Mouse (Mus musculus) CH12.LX (cell line): Measurements from ENCODE around the gene Afg3l1. TPM values are rescaled to one million over a fixed set of nuclear protein-coding genes. Genes with fewer than 3 reads are reported as not detected.

Source experiments
- DNase-seq: peaks from one replicate; pipeline ENCODE4 v3.0.0-alpha.2; 2013; ENCODE audit errors: extremely low read depth
- H3K27ac ChIP-seq: 2 replicates; pipeline ENCODE4 v1.5.1; 2012; ENCODE audit warnings: low read depth, mild to moderate bottlenecking, control low read depth, moderate library complexity; ENCODE audit not compliant: insufficient read depth
- H3K27me3 ChIP-seq: replicated peaks from 2 replicates; pipeline ENCODE3; 2012; ENCODE audit warnings: inconsistent platforms
- H3K36me3 ChIP-seq, 2 experiments: replicated peaks in 1 of 2; 2 replicates each; pipeline versions ENCODE3 to v1.6.1; 2012; ENCODE audit warnings: inconsistent platforms in 1 of 2, low read length in 1 of 2, mild to moderate bottlenecking in 1 of 2, mixed read lengths in 1 of 2, moderate library complexity in 1 of 2; ENCODE audit not compliant: control insufficient read depth in 1 of 2, insufficient read depth in 1 of 2
- H3K4me1 ChIP-seq, 2 experiments: 2 replicates each; pipeline ENCODE4 v1.6.1; 2012; ENCODE audit warnings: inconsistent platforms in 1 of 2, moderate library complexity in 1 of 2; ENCODE audit not compliant: insufficient read depth in 2 of 2, control insufficient read depth in 1 of 2
- H3K4me2 ChIP-seq: 2 replicates; pipeline ENCODE4 v1.6.1; 2012; ENCODE audit warnings: low read depth, mild to moderate bottlenecking, control low read depth; ENCODE audit not compliant: poor library complexity, insufficient read depth, severe bottlenecking
- H3K4me3 ChIP-seq, 3 experiments: fragments of 150-350 bp in 1 of 3; sonication (generic) in 1 of 3; replicated peaks in 1 of 3; 2 replicates each; pipeline versions ENCODE3 to v1.5.1; 2011 to 2012; ENCODE audit warnings: low read depth in 2 of 3, low read length in 2 of 3, mild to moderate bottlenecking in 2 of 3, moderate library complexity in 2 of 3, control low read depth in 1 of 3, improper control_type of control experiment in 1 of 3, inconsistent platforms in 1 of 3, mixed read lengths in 1 of 3; ENCODE audit not compliant: poor library complexity in 1 of 3
- H3K79me2 ChIP-seq: replicated peaks from 2 replicates; pipeline ENCODE4 v1.6.1; 2012; ENCODE audit warnings: mild to moderate bottlenecking, moderate library complexity; ENCODE audit not compliant: control insufficient read depth, poor library complexity, insufficient read depth, severe bottlenecking; ENCODE audit errors: extremely low read depth
- H3K9ac ChIP-seq: 2 replicates; pipeline ENCODE4 v1.6.1; 2012; ENCODE audit warnings: low read depth, mild to moderate bottlenecking, control low read depth, moderate library complexity; ENCODE audit not compliant: insufficient read depth
- H3K9me3 ChIP-seq: replicated peaks from 2 replicates; pipeline ENCODE3; 2012; ENCODE audit warnings: low read length, inconsistent platforms, mixed read lengths
- BHLHE40 ChIP-seq: IDR thresholded peaks from 2 replicates; pipeline ENCODE4 v1.6.1; 2011; ENCODE audit warnings: mild to moderate bottlenecking, low read depth, low read length, improper control_type of control experiment
- CHD1 ChIP-seq: IDR thresholded peaks from 2 replicates; pipeline ENCODE4 v1.6.1; 2012; ENCODE audit warnings: low read depth, low read length, improper control_type of control experiment, inconsistent platforms
- CHD2 ChIP-seq: IDR thresholded peaks from 2 replicates; pipeline ENCODE4 v1.6.1; 2011; ENCODE audit warnings: low read length, improper control_type of control experiment
- CTCF ChIP-seq, 2 experiments: IDR thresholded peaks in 1 of 2; conservative IDR thresholded peaks in 1 of 2; 2 replicates each; pipeline ENCODE4 v1.5.1; 2011 to 2012; ENCODE audit warnings: low read depth in 2 of 2, low read length in 2 of 2, improper control_type of control experiment in 1 of 2, inconsistent platforms in 1 of 2, mild to moderate bottlenecking in 1 of 2, moderate library complexity in 1 of 2
- E2F4 ChIP-seq: IDR thresholded peaks from 2 replicates; pipeline ENCODE4 v1.6.1; 2011; ENCODE audit warnings: low read depth, low read length, improper control_type of control experiment; ENCODE audit not compliant: insufficient replicate concordance
- ELF1 ChIP-seq: IDR thresholded peaks from 2 replicates; pipeline ENCODE4 v1.6.1; 2014; ENCODE audit warnings: low read depth, mild to moderate bottlenecking, inconsistent platforms, low read length, improper control_type of control experiment
- EP300 ChIP-seq: IDR thresholded peaks from 2 replicates; pipeline ENCODE4 v1.6.1; 2011; ENCODE audit warnings: low read length, improper control_type of control experiment
- GABPA ChIP-seq: IDR thresholded peaks from 2 replicates; pipeline ENCODE4 v1.6.1; 2012; ENCODE audit warnings: low read depth, low read length, improper control_type of control experiment, inconsistent platforms; ENCODE audit not compliant: insufficient replicate concordance
- IRF4 ChIP-seq: IDR thresholded peaks from 2 replicates; pipeline ENCODE4 v1.6.1; 2014; ENCODE audit warnings: low read depth, mild to moderate bottlenecking, inconsistent platforms, low read length, improper control_type of control experiment
- KAT2A ChIP-seq: IDR thresholded peaks from 2 replicates; pipeline ENCODE4 v1.6.1; 2012; ENCODE audit warnings: low read length, improper control_type of control experiment, inconsistent platforms; ENCODE audit not compliant: insufficient replicate concordance
- MAZ ChIP-seq: IDR thresholded peaks from 2 replicates; pipeline ENCODE4 v1.6.1; 2012; ENCODE audit warnings: low read depth, mild to moderate bottlenecking, inconsistent platforms, low read length, improper control_type of control experiment, moderate library complexity
- MXI1 ChIP-seq: IDR thresholded peaks from 2 replicates; pipeline ENCODE4 v1.6.1; 2011; ENCODE audit warnings: mild to moderate bottlenecking, low read depth, low read length, improper control_type of control experiment
- MYC ChIP-seq: IDR thresholded peaks from 2 replicates; pipeline ENCODE4 v1.6.1; 2011; ENCODE audit warnings: low read depth, mild to moderate bottlenecking, improper control_type of control experiment, low read length
- NELFE ChIP-seq: IDR thresholded peaks from 2 replicates; pipeline ENCODE4 v1.6.1; 2011; ENCODE audit warnings: low read depth, low read length, improper control_type of control experiment
- POLR2A ChIP-seq: IDR thresholded peaks from 2 replicates; pipeline ENCODE4 v1.6.1; 2011; ENCODE audit warnings: low read depth, mild to moderate bottlenecking, improper control_type of control experiment, low read length
- POLR2AphosphoS2 ChIP-seq: IDR thresholded peaks from 2 replicates; pipeline ENCODE4 v1.6.1; 2011; ENCODE audit warnings: low read depth, low read length, improper control_type of control experiment
- RAD21 ChIP-seq: IDR thresholded peaks from 2 replicates; pipeline ENCODE4 v1.6.1; 2011; ENCODE audit warnings: low read depth, mild to moderate bottlenecking, low read length, improper control_type of control experiment, moderate library complexity
- SIN3A ChIP-seq: IDR thresholded peaks from 2 replicates; pipeline ENCODE4 v1.6.1; 2012; ENCODE audit warnings: low read length, improper control_type of control experiment, inconsistent platforms
- SMC3 ChIP-seq: IDR thresholded peaks from 2 replicates; pipeline ENCODE4 v1.6.1; 2011; ENCODE audit warnings: low read depth, low read length, improper control_type of control experiment
- TBP ChIP-seq: conservative IDR thresholded peaks from 2 replicates; pipeline ENCODE4 v1.6.1; 2011; ENCODE audit warnings: low read depth, low read length, improper control_type of control experiment
- TCF12 ChIP-seq: IDR thresholded peaks from 2 replicates; pipeline ENCODE4 v1.6.1; 2014; ENCODE audit warnings: low read depth, mild to moderate bottlenecking, inconsistent platforms, low read length, improper control_type of control experiment
- UBTF ChIP-seq: IDR thresholded peaks from 2 replicates; pipeline ENCODE4 v1.6.1; 2012; ENCODE audit warnings: low read depth, mild to moderate bottlenecking, inconsistent platforms, low read length, improper control_type of control experiment, moderate library complexity
- USF1 ChIP-seq: IDR thresholded peaks from 2 replicates; pipeline ENCODE4 v1.6.1; 2014; ENCODE audit warnings: low read depth, mild to moderate bottlenecking, inconsistent platforms, low read length, improper control_type of control experiment
- ZC3H11A ChIP-seq: IDR thresholded peaks from 2 replicates; pipeline ENCODE4 v1.6.1; 2012; ENCODE audit warnings: low read depth, mild to moderate bottlenecking, inconsistent platforms, low read length, improper control_type of control experiment
- ZMIZ1 ChIP-seq: IDR thresholded peaks from 2 replicates; pipeline ENCODE4 v1.6.1; 2012; ENCODE audit warnings: low read depth, mild to moderate bottlenecking, inconsistent platforms, low read length, improper control_type of control experiment
- ZNF384 ChIP-seq: IDR thresholded peaks from 2 replicates; pipeline ENCODE4 v1.6.1; 2012; ENCODE audit warnings: low read depth, low read length, improper control_type of control experiment, inconsistent platforms
- dilution Hi-C: fragments of 300-500 bp; cut with MboI; formaldehyde crosslinking; loops from 2 replicates; pipeline ENCODE4 v1.14.3; 2020; ENCODE audit warnings: low sequenced_read_pairs; ENCODE audit not compliant: extremely low pct_unique_long_range_greater_than_20kb, extremely low pct_ligation_motif_present
- in situ Hi-C: fragments of 300-500 bp; cut with MboI; formaldehyde crosslinking; loops from 3 replicates; pipeline ENCODE4 v1.14.3; 2019; ENCODE audit warnings: low sequenced_read_pairs, low pct_ligation_motif_present, low pct_unique_long_range_greater_than_20kb, mixed read lengths
- polyA plus RNA-seq: library from polyadenylated mRNA; unstranded; fragments of >175 nt; gene quantifications from 2 replicates; pipeline ENCODE4 v1.2.1, GENCODE M21; 2012; ENCODE audit warnings: low read depth; ENCODE audit not compliant: insufficient read length
- total RNA-seq, 2 experiments: library from RNA; depleted of rRNA; stranded (reverse); fragments of 300-350 nt in 1 of 2; fragments of >200 nt in 1 of 2; gene quantifications; 2 replicates each; pipeline ENCODE4 v1.2.3; 2012 to 2014

The Afg3l1 gene
- total and polyA plus RNA-seq, 3 experiments = 20.3 to 47.6 (median 36.0) TPM

DNA sequence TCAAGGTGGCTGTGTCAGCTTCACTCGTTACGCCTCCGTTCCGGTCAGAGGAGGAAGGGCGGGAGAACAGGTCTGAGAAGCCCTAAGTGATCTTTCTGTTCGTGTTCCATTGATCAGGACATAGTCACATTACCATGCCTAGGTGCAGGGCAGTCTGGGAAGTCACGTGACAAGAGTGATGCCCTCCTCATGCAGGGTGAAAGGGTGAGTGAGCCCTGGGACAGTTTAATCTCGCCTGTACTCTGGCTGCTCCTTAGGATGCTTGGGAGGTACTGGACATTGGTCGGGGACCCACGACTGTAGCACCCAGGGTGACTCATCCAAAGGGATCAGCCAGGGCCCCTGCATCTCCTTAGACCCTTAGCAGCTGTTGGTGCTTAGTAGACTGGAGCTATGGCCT lies 31.7 kb upstream of the Afg3l1 start:
- TF ChIP-seq ELF1 (no peak), MXI1 (no peak), SIN3A (no peak), CHD1 (no peak), POLR2A (no peak), TCF12 (no peak), POLR2AphosphoS2 (no peak), EP300 (no peak), KAT2A (no peak), ZNF384 (no peak), ZC3H11A (no peak), CTCF (conservative IDR thresholded peaks at IDR 0.05 in 1 of 2, IDR thresholded peaks at IDR 0.05 in 1 of 2; ENCODE audit: low read depth in 2 of 2, low read length in 2 of 2) (no peak), IRF4 (no peak)
- H3K27me3 ChIP-seq = no peaks in the 10 kb centered on the region
- peaks cover 2% of the 10 kb centered on the region for H3K9me3 ChIP-seq
- no peak overlapping the region for H3K9ac ChIP-seq
- DNase-seq = no peak
- H3K36me3 ChIP-seq = peaks cover 0 to 33% of the 10 kb centered on the region in 2 experiments
- in situ Hi-C loops = no loop called here
- dilution Hi-C loops = no loop called here
- H3K4me3 ChIP-seq = no peak overlapping the region
- no peak overlapping the region for H3K4me2 ChIP-seq
- H3K79me2 ChIP-seq = no peaks in the 10 kb centered on the region
- peaks cover 13% of the 10 kb centered on the region in 2 experiments for H3K4me1 ChIP-seq
- H3K27ac ChIP-seq = no peak overlapping the region

DNA sequence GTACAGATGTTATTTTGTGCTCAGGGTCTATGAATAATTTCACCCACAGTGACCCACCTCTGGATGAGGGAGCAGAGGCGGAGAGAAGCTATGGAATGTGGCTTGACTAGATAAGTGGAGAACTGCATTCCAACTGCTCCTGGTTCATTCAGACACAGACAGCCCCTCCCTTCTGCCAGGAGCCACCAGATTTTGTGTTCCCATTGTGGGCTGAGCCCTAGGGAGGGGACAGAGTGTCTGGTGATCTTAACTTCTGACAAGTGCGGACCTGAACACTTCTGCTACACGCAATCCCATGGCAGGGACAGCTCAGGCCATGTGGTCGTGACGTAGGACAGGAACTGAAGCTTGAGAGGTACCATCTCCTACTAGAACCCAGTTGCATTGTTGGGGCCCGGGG lies 30.9 kb upstream of the Afg3l1 start:
- Histone ChIP-seq H3K36me3 (peaks cover 0 to 40% of the 10 kb centered on the region in 2 experiments), H3K4me2 (no peak overlapping the region), H3K4me1 (peaks cover 13% of the 10 kb centered on the region in 2 experiments), H3K27ac (no peak overlapping the region), H3K9ac (no peak overlapping the region), H3K79me2 (no peaks in the 10 kb centered on the region), H3K9me3 (no peaks in the 10 kb centered on the region), H3K4me3 (no peak overlapping the region), H3K27me3 (no peaks in the 10 kb centered on the region)
- TF ChIP-seq CHD1 (no peak), SIN3A (no peak), ZNF384 (no peak), E2F4 (no peak), POLR2AphosphoS2 (no peak), NELFE (no peak), MAZ (no peak), POLR2A (no peak), CHD2 (no peak), ZMIZ1 (no peak), USF1 (no peak), GABPA (no peak), SMC3 (no peak), BHLHE40 (no peak), MYC (no peak), TBP (no peak), UBTF (no peak), RAD21 (no peak)
- no peak for DNase-seq
- dilution Hi-C loops (no loop called here), in situ Hi-C loops (no loop called here)
